Mouse (Mus musculus): Measurements from ENCODE around the gene Efcab11. TPM values are rescaled to one million over a fixed set of nuclear protein-coding genes. Genes with fewer than 3 reads are reported as not detected.

Gene Efcab11
- total and polyA plus RNA-seq, 3 experiments = 7.9 to 12.2 (median 8.0) TPM

- Histone ChIP-seq H3K27ac (ENCODE audit: insufficient read depth, low read depth) (no peak overlapping the region), H3K4me2 (ENCODE audit: insufficient read depth, low read depth, poor library complexity, severe bottlenecking) (no peak overlapping the region), H3K9me3 (replicated peaks; ENCODE audit: low read length) (peaks cover 2% of the 10 kb centered on the region), H3K4me1 (ENCODE audit: control insufficient read depth in 1 of 2, insufficient read depth in 2 of 2) (peaks cover 0 to 20% of the 10 kb centered on the region in 2 experiments; a peak in 2 of 4 replicates), H3K79me2 (replicated peaks; ENCODE audit: control insufficient read depth, extremely low read depth, insufficient read depth, poor library complexity, severe bottlenecking) (no peaks in the 10 kb centered on the region), H3K9ac (ENCODE audit: insufficient read depth, low read depth) (no peak overlapping the region), H3K4me3 (replicated peaks in 1 of 3; ENCODE audit: low read depth in 2 of 3, low read length in 2 of 3, poor library complexity in 1 of 3) (no peak overlapping the region), H3K27me3 (replicated peaks) (no peaks in the 10 kb centered on the region), H3K36me3 (replicated peaks in 1 of 2; ENCODE audit: control insufficient read depth in 1 of 2, insufficient read depth in 1 of 2, low read length in 1 of 2) (peaks cover 0 to 9% of the 10 kb centered on the region in 2 experiments)
- dilution Hi-C loops (cut with MboI; ENCODE audit: extremely low pct_ligation_motif_present, extremely low pct_unique_long_range_greater_than_20kb, low sequenced_read_pairs) = no loop called here
- TF ChIP-seq ZNF384 (IDR thresholded peaks at IDR 0.05; ENCODE audit: low read depth, low read length) = no peak
- TF ChIP-seq ZC3H11A (IDR thresholded peaks at IDR 0.05; ENCODE audit: low read depth, low read length) = no peak
- no peak for TF ChIP-seq SIN3A (IDR thresholded peaks at IDR 0.05; ENCODE audit: low read length)
- TF ChIP-seq IRF4 (IDR thresholded peaks at IDR 0.05; ENCODE audit: low read depth, low read length) = no peak
- no peak for TF ChIP-seq MXI1 (IDR thresholded peaks at IDR 0.05; ENCODE audit: low read depth, low read length)
- no peak for TF ChIP-seq ZKSCAN1 (IDR thresholded peaks at IDR 0.05; ENCODE audit: borderline replicate concordance, low read depth, low read length)
- no peak for TF ChIP-seq MEF2A (IDR thresholded peaks at IDR 0.05; ENCODE audit: borderline replicate concordance, low read depth, low read length)
- TF ChIP-seq MAZ (IDR thresholded peaks at IDR 0.05; ENCODE audit: low read depth, low read length) = no peak
- TF ChIP-seq KAT2A (IDR thresholded peaks at IDR 0.05; ENCODE audit: insufficient replicate concordance, low read length) = no peak
- no peak for DNase-seq (ENCODE audit: extremely low read depth)
- in situ Hi-C loops (cut with MboI; ENCODE audit: low pct_ligation_motif_present, low pct_unique_long_range_greater_than_20kb, low sequenced_read_pairs) = no loop called here
Measured at GRCm38 (mm10) chr12:99794792-99795620, 89.2 kb downstream of the Efcab11 start.

- dilution Hi-C loops (cut with MboI; ENCODE audit: extremely low pct_ligation_motif_present, extremely low pct_unique_long_range_greater_than_20kb, low sequenced_read_pairs) = no loop called here
- TF ChIP-seq UBTF (IDR thresholded peaks at IDR 0.05; ENCODE audit: low read depth, low read length) (no peak), MAX (IDR thresholded peaks at IDR 0.05; ENCODE audit: low read length) (no peak), KAT2A (IDR thresholded peaks at IDR 0.05; ENCODE audit: insufficient replicate concordance, low read length) (no peak), CHD2 (IDR thresholded peaks at IDR 0.05; ENCODE audit: low read length) (no peak), ETS1 (conservative IDR thresholded peaks at IDR 0.05; ENCODE audit: low read depth, low read length) (no peak), JUND (conservative IDR thresholded peaks at IDR 0.05; ENCODE audit: low read depth, low read length) (no peak), ELF1 (IDR thresholded peaks at IDR 0.05; ENCODE audit: low read depth, low read length) (no peak), GABPA (IDR thresholded peaks at IDR 0.05; ENCODE audit: insufficient replicate concordance, low read depth, low read length) (no peak), JUN (IDR thresholded peaks at IDR 0.05; ENCODE audit: insufficient read depth, low read depth, low read length) (no peak), ZKSCAN1 (IDR thresholded peaks at IDR 0.05; ENCODE audit: borderline replicate concordance, low read depth, low read length) (no peak), MAFK (IDR thresholded peaks at IDR 0.05; ENCODE audit: insufficient replicate concordance, low read length) (no peak), MEF2A (IDR thresholded peaks at IDR 0.05; ENCODE audit: borderline replicate concordance, low read depth, low read length) (no peak), CHD1 (IDR thresholded peaks at IDR 0.05; ENCODE audit: low read depth, low read length) (no peak), MXI1 (IDR thresholded peaks at IDR 0.05; ENCODE audit: low read depth, low read length) (no peak), BHLHE40 (IDR thresholded peaks at IDR 0.05; ENCODE audit: low read depth, low read length) (no peak), TBP (conservative IDR thresholded peaks at IDR 0.05; ENCODE audit: low read depth, low read length) (no peak), SMC3 (IDR thresholded peaks at IDR 0.05; ENCODE audit: low read depth, low read length) (no peak)
- in situ Hi-C loops (cut with MboI; ENCODE audit: low pct_ligation_motif_present, low pct_unique_long_range_greater_than_20kb, low sequenced_read_pairs) = no loop called here
- H3K27ac ChIP-seq (ENCODE audit: insufficient read depth, low read depth) = no peak overlapping the region
- peaks cover 2% of the 10 kb centered on the region for H3K9me3 ChIP-seq (replicated peaks; ENCODE audit: low read length)
- no peak overlapping the region for H3K4me2 ChIP-seq (ENCODE audit: insufficient read depth, low read depth, poor library complexity, severe bottlenecking)
- H3K4me3 ChIP-seq (replicated peaks in 1 of 3; ENCODE audit: low read depth in 2 of 3, low read length in 2 of 3, poor library complexity in 1 of 3) = no peak overlapping the region
- H3K79me2 ChIP-seq (replicated peaks; ENCODE audit: control insufficient read depth, extremely low read depth, insufficient read depth, poor library complexity, severe bottlenecking) = no peaks in the 10 kb centered on the region
- no peak overlapping the region for H3K9ac ChIP-seq (ENCODE audit: insufficient read depth, low read depth)
- no peak for DNase-seq (ENCODE audit: extremely low read depth)
- peaks cover 3 to 29% of the 10 kb centered on the region in 2 experiments; a peak in 3 of 4 replicates for H3K4me1 ChIP-seq (ENCODE audit: control insufficient read depth in 1 of 2, insufficient read depth in 2 of 2)
- H3K36me3 ChIP-seq (replicated peaks in 1 of 2; ENCODE audit: control insufficient read depth in 1 of 2, insufficient read depth in 1 of 2, low read length in 1 of 2) = peaks cover 0 to 7% of the 10 kb centered on the region in 2 experiments
- no peaks in the 10 kb centered on the region for H3K27me3 ChIP-seq (replicated peaks)
Measured at GRCm38 (mm10) chr12:99794158-99794515, 90.1 kb downstream of the Efcab11 start.
